In the genomic region with DNA sequence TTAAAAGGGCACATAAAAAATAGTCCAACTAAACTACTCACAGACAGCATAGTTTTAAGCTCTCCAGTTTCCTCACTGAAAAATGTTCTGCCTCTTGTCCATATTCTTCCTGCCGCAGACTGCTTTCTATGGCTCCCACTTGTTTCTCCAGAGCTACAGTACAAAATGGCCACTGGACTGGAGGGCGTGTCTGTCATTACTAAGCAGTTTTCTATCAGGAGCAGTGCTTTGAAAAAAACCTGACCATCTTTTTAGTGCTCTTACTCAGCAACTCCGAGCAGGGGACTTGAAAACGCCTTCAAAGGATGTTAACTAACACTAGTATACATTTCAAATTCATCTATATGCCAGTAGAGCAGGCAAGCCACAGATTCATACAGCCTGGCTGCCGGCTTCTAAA, we compare ENCODE assay signal across 10 mouse cellular contexts. TPM values are rescaled to one million over a fixed set of nuclear protein-coding genes. Genes with fewer than 3 reads are reported as not detected.
DNase-seq lines count a peak whose midpoint lies in the region; ATAC-seq and TF ChIP-seq lines count a peak whose summit lies in the region.
"Had no signal": no experiment of that assay in that cellular context is flagged by ENCODE, and none has a peak within 500 bp of the region (broad histone marks: within the 10 kb centered on the region; RNA-seq: fewer than 3 reads in every experiment).

No protein-coding gene starts in this region.

- H3K36me3 ChIP-seq in lung, embryonic 14.5 days (ENCODE audit: insufficient read depth) = peaks cover 6% of the 10 kb centered on the region; the same call in 1 of the 2 replicates
- no peaks in the 10 kb centered on the region; the same call in 1 of the 2 replicates for H3K36me3 ChIP-seq in heart, adult 2 months (ENCODE audit: control insufficient read depth, insufficient read depth, low read length)

- TF ChIP-seq POLR2A in heart, adult 2 months (IDR thresholded peaks at IDR 0.05; ENCODE audit: insufficient read depth, low read depth, low read length) = no peak

- WGBS in lung, embryonic 14.5 days = 46% methylated on average over 5 of the region's 5 CpGs
- 80% methylated on average over 5 of the region's 5 CpGs for WGBS in heart, adult 2 months

- H3K27me3 ChIP-seq in lung, embryonic 14.5 days (ENCODE audit: insufficient read depth, low read length) = no peaks in the 10 kb centered on the region
- H3K27me3 ChIP-seq in heart, adult 2 months (ENCODE audit: control insufficient read depth, insufficient read depth, low read length) = no peaks in the 10 kb centered on the region
- H3K27me3 ChIP-seq: neural tube, embryonic 13.5 days had no signal

- intact Hi-C loops in heart, adult 2 months (cut with DNase I) = no loop called here

- no peak for TF ChIP-seq CTCF in lung, embryonic 14.5 days (IDR thresholded peaks at IDR 0.05; ENCODE audit: low read depth)
- TF ChIP-seq CTCF in heart, adult 2 months (IDR thresholded peaks at IDR 0.05) = no peak

- no peak overlapping the region for H3K4me2 ChIP-seq in lung, embryonic 14.5 days
- H3K4me2 ChIP-seq: neural tube, embryonic 13.5 days had no signal

- no peaks in the 10 kb centered on the region for H3K9me3 ChIP-seq in lung, embryonic 14.5 days (ENCODE audit: low read depth, low read length)
- H3K9me3 ChIP-seq: neural tube, embryonic 13.5 days had no signal

- peak; percentile 45 for DNase-seq in lung, embryonic 14.5 days
- no peak for DNase-seq in lung, postnatal 25 days (ENCODE audit: low spot score)
- DNase-seq in R1 (ENCODE audit: low read depth, low spot score) = peak; percentile 58
- no peak for DNase-seq in thymus, postnatal 25 days
- DNase-seq in heart, adult 2 months = no peak
- DNase-seq: heart, postnatal 36 days had no signal

- ATAC-seq in lung, embryonic 14.5 days (ENCODE audit: insufficient read depth) = no peak
- ATAC-seq in inflammation-experienced regulatory T-cells, adult 6 months = peak; percentile 43
- no peak for ATAC-seq in monocyte, adult 5-6 weeks (replicated peaks; ENCODE audit: insufficient number of reproducible peaks, low FRiP score, low TSS enrichment, poor library complexity, severe bottlenecking)
- ATAC-seq: forebrain, embryonic 16.5 days had no signal

- H3K27ac ChIP-seq in lung, embryonic 14.5 days (ENCODE audit: low read depth) = no peak overlapping the region
- H3K27ac ChIP-seq in heart, adult 2 months = no peak overlapping the region
- H3K27ac ChIP-seq: neural tube, embryonic 13.5 days had no signal

- H3K4me3 ChIP-seq in lung, embryonic 14.5 days (ENCODE audit: low read depth, low read length) = no peak overlapping the region
- no peak overlapping the region for H3K4me3 ChIP-seq in heart, adult 2 months
- H3K4me3 ChIP-seq: neural tube, embryonic 13.5 days had no signal

- no peaks in the 10 kb centered on the region; the same call in 1 of the 2 replicates for H3K4me1 ChIP-seq in lung, embryonic 14.5 days (ENCODE audit: insufficient read depth)
- H3K4me1 ChIP-seq in heart, adult 2 months (ENCODE audit: control insufficient read depth, insufficient read depth, low read length) = no peaks in the 10 kb centered on the region
- H3K4me1 ChIP-seq: neural tube, embryonic 13.5 days had no signal

- TF ChIP-seq EP300 in heart, adult 2 months (IDR thresholded peaks at IDR 0.05; ENCODE audit: insufficient read depth, low read depth, low read length) = no peak

- H3K79me2 ChIP-seq in heart, adult 2 months (replicated peaks; ENCODE audit: control insufficient read depth, insufficient read depth, low read length) = peaks cover 3% of the 10 kb centered on the region

- H3K9ac ChIP-seq in lung, embryonic 14.5 days = no peak overlapping the region
- H3K9ac ChIP-seq in heart, adult 2 months (ENCODE audit: low read depth, low read length) = no peak overlapping the region
- H3K9ac ChIP-seq: neural tube, embryonic 13.5 days had no signal

RNA-seq across cellular contexts. Expression of a gene that starts 15.0 kb away (rescaled TPM):
- 29.3 and 30.0 TPM in 2 replicates for polyA plus RNA-seq in lung, embryonic 14.5 days (2014; fragmentation: Nextera tagmentation; extraction: Ambion mirVana)
- 10 to 100 TPM; 10.3 to 13.7 (median 10.3) TPM for polyA plus RNA-seq in inflammation-experienced regulatory T-cells, adult 6 months (2017; shearing (Covaris generic))
- 3.3 to 7.3 TPM (median 3.7 TPM) in 3 replicates for total RNA-seq in monocyte, adult 5-6 weeks (2017)
- total RNA-seq in heart, adult 2 months (2021) = 10 to 100 TPM; 38.8 to 45.4 TPM
- polyA plus RNA-seq in heart, adult 2 months (2012; rRNA removed) = 17.4 and 27.9 TPM in 2 replicates

RNA-seq across cellular contexts. Expression of a gene that starts 15.2 kb away (rescaled TPM):
- polyA plus RNA-seq in lung, embryonic 14.5 days (2014; fragmentation: Nextera tagmentation; extraction: Ambion mirVana) = 3.3 and 3.6 TPM in 2 replicates
- 1 to 10 TPM in 2 of 3 experiments, under 1 TPM in 1; 0.50 to 1.6 (median 1.5) TPM for polyA plus RNA-seq in inflammation-experienced regulatory T-cells, adult 6 months (2017; shearing (Covaris generic))
- 1.5 to 3.0 TPM (median 2.9 TPM) in 3 replicates for total RNA-seq in monocyte, adult 5-6 weeks (2017)
- total RNA-seq in heart, adult 2 months (2021) = 1 to 10 TPM; 4.9 to 5.8 TPM
- 1.9 and 3.9 TPM in 2 replicates for polyA plus RNA-seq in heart, adult 2 months (2012; rRNA removed)

Comparison
In these comparisons a context has a peak if more than half of its experiments do, and no peak if none do; other contexts are left out.
1. DNase-seq: peak in lung, embryonic 14.5 days (single experiment) and R1 (single experiment); none in lung, postnatal 25 days (single experiment), thymus, postnatal 25 days (single experiment) and heart, adult 2 months (0 of 2).